Mouse (Mus musculus): Measurements from ENCODE around the gene Kif2a. TPM values are rescaled to one million over a fixed set of nuclear protein-coding genes. Genes with fewer than 3 reads are reported as not detected.
"Not testable (repeated sequence)": the region's sequence is repeated elsewhere in the genome, so short reads cannot be mapped to it uniquely, and the experiment has no call there.

Gene Kif2a
- polyA plus RNA-seq, 1 experiment from 2014 or later, result 29.0 TPM

DNA sequence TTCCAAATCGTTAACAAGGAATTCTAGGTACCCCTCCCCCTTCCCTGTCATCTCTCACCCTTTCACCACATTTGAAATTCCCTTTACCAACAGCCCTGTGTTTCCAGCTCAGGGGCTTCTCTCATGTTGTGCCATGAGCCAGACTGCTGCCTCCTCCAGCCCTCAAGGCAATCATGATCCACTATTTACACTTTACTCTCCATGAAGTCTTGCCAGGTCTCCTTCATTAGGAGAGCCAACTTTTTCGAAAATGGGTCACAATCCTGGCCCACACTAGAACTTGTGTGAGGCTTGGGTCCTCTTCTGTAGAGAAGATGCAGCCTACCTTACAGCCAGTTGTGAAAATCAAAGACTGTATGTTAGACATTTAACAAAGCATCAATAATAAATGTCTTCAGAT is 8.0 kb downstream of the Kif2a start:
- no peaks in the 10 kb centered on the region; the same call in 1 of the 2 replicates for H3K36me3 ChIP-seq
- ATAC-seq (ENCODE audit: insufficient number of reproducible peaks, low FRiP score, low TSS enrichment, low read depth), result no peak
- H3K27me3 ChIP-seq, result no peaks in the 10 kb centered on the region
- no peak overlapping the region for H3K9ac ChIP-seq
- H3K4me2 ChIP-seq (replicated peaks), result no peak overlapping the region
- H3K4me1 ChIP-seq, result no peaks in the 10 kb centered on the region
- H3K9me3 ChIP-seq (replicated peaks), result no peaks in the 10 kb centered on the region
- no peak overlapping the region for H3K27ac ChIP-seq (replicated peaks)
- WGBS, result 67% methylated on average over 2 of the region's 2 CpGs
- no peak overlapping the region for H3K4me3 ChIP-seq (replicated peaks)

DNA sequence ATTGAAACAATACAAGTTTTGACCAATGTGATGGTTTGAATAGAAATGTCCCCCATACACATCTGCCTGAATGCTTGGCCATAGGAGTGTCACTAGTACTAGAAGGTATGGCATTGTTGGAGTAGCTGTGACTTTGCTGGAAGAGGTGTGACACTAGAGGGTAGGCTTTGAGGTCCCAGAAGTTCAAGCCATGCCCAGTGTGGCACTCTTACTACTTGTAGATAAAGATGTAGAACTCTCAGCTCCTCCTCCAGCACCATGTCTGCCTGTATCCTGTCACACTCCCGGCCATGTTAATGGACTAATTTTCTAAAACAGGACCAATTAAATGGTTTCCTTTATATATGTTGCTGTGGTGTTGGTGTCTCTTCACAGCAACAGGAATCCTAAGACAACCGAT is 10.3 kb downstream of the Kif2a start:
- no peak overlapping the region for H3K4me2 ChIP-seq (replicated peaks)
- ATAC-seq (ENCODE audit: insufficient number of reproducible peaks, low FRiP score, low TSS enrichment, low read depth), result no peak
- H3K27me3 ChIP-seq, result no peaks in the 10 kb centered on the region
- H3K4me1 ChIP-seq, result no peaks in the 10 kb centered on the region
- H3K4me3 ChIP-seq (replicated peaks), result no peak overlapping the region
- H3K9me3 ChIP-seq (replicated peaks), result no peaks in the 10 kb centered on the region
- no peak overlapping the region for H3K27ac ChIP-seq (replicated peaks)
- 75% methylated on average over 2 of the region's 2 CpGs for WGBS
- H3K36me3 ChIP-seq, result no peaks in the 10 kb centered on the region
- no peak overlapping the region for H3K9ac ChIP-seq

DNA sequence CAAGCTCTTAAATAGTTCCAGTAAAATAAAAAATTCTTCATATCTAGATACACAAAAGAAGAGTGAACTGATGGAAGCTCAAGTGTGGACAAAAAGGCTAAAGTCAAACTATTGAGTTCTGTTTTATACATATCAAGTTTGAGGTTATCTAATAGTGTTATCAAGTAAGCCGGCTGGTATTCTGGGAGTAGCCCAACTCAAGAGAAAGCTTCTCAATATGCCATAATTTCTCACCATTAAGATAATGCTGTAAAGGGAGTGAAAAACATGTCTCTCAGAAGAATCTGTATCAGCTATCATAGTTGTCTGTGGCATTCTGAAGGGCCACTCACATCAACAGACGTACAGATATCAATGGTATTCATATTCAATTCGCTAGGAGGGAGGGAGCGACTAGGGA is 13.8 kb downstream of the Kif2a start:
- H3K4me3 ChIP-seq (replicated peaks), result no peak overlapping the region
- H3K36me3 ChIP-seq, result no peaks in the 10 kb centered on the region
- ATAC-seq (ENCODE audit: insufficient number of reproducible peaks, low FRiP score, low TSS enrichment, low read depth), result no peak
- H3K9me3 ChIP-seq (replicated peaks), result no peaks in the 10 kb centered on the region
- H3K4me2 ChIP-seq (replicated peaks), result no peak overlapping the region
- no peak overlapping the region for H3K27ac ChIP-seq (replicated peaks)
- H3K4me1 ChIP-seq, result no peaks in the 10 kb centered on the region
- H3K9ac ChIP-seq, result no peak overlapping the region
- 86% methylated on average over 4 of the region's 4 CpGs for WGBS
- H3K27me3 ChIP-seq, result no peaks in the 10 kb centered on the region

DNA sequence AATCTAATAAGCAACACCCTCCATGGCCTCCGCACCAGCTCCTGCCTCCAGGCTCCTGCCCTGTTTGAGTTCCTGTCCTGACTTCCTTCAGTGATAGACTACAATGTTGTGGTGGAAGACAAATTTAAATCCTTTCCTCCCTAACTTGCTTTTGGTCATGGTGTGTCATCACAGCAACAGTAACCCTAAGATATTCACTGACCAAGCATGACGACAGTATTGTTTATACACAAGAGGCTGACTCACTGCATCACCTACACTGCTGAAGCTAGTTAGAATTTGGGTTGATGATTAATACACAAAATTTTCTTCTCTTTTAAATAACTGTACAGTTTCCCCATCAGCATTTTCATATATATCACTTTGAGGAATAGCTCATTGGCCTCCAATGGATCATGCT is 18.7 kb downstream of the Kif2a start:
- H3K9ac ChIP-seq, result no peak overlapping the region
- no peak overlapping the region for H3K4me3 ChIP-seq (replicated peaks)
- ATAC-seq (ENCODE audit: insufficient number of reproducible peaks, low FRiP score, low TSS enrichment, low read depth), result no peak
- H3K9me3 ChIP-seq (replicated peaks), result no peaks in the 10 kb centered on the region
- H3K36me3 ChIP-seq, result no peaks in the 10 kb centered on the region
- H3K27ac ChIP-seq (replicated peaks), result no peak overlapping the region
- H3K4me1 ChIP-seq, result no peaks in the 10 kb centered on the region
- WGBS, result 78% methylated on average over 2 of the region's 2 CpGs
- H3K27me3 ChIP-seq, result no peaks in the 10 kb centered on the region
- no peak overlapping the region for H3K4me2 ChIP-seq (replicated peaks)

DNA sequence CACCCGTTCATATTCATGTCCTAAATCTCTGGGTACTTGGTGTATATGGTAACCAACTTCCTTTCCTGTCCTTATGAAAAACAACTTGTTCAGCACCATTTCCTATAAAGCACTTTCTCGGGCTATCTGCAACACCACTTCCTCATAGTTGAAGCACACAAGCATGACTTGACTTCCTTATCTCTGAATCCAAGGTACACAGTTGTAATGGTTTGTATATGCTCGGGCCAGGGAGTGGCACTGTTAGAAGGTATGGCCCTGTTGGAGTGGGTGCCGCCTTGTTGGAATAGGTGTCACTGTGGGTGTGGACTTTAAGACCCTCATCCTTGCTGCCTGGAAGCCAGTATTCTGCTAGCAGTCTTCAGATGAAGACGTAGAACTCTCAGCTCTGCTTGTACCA is 23.3 kb downstream of the Kif2a start:
- ATAC-seq (ENCODE audit: insufficient number of reproducible peaks, low FRiP score, low TSS enrichment, low read depth), result no peak
- no peaks in the 10 kb centered on the region for H3K4me1 ChIP-seq

DNA sequence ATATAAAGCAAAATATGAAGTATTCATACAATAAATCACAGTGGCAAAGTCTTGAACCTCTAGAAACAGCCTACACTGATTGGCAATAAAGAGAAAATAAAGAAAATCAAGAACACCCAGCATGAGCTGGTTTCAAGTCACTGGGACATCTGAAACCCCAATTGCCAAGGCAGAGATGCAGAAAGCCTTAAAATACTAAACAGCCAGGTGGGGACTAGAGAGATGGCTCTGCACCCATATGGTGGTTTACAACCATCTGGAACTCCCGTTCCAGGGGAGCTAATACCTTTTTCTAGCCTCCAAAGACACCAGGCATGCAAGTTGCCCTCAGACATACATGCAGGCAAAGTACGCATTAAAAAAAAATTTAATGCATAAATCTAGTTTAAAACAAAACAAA is 23.9 kb downstream of the Kif2a start:
- no peaks in the 10 kb centered on the region for H3K9me3 ChIP-seq (replicated peaks)
- no peak overlapping the region for H3K27ac ChIP-seq (replicated peaks)
- ATAC-seq (ENCODE audit: insufficient number of reproducible peaks, low FRiP score, low TSS enrichment, low read depth), result no peak
- H3K4me3 ChIP-seq (replicated peaks), result no peak overlapping the region
- no peaks in the 10 kb centered on the region for H3K4me1 ChIP-seq
- no peak overlapping the region for H3K9ac ChIP-seq
- no peak overlapping the region for H3K4me2 ChIP-seq (replicated peaks)
- 82% methylated on average over 2 of the region's 2 CpGs for WGBS
- no peaks in the 10 kb centered on the region for H3K27me3 ChIP-seq
- H3K36me3 ChIP-seq, result peaks cover 2% of the 10 kb centered on the region; the same call in 1 of the 2 replicates

More for the DNA sequence above, 23.3 kb downstream of the Kif2a start:
- Histone ChIP-seq H3K4me3 (replicated peaks) (no peak overlapping the region), H3K27ac (replicated peaks) (no peak overlapping the region), H3K27me3 (no peaks in the 10 kb centered on the region), H3K4me2 (replicated peaks) (no peak overlapping the region), H3K36me3 (no peaks in the 10 kb centered on the region), H3K9me3 (replicated peaks) (no peaks in the 10 kb centered on the region), H3K9ac (no peak overlapping the region)
- WGBS, result 84% methylated on average over 5 of the region's 5 CpGs

DNA sequence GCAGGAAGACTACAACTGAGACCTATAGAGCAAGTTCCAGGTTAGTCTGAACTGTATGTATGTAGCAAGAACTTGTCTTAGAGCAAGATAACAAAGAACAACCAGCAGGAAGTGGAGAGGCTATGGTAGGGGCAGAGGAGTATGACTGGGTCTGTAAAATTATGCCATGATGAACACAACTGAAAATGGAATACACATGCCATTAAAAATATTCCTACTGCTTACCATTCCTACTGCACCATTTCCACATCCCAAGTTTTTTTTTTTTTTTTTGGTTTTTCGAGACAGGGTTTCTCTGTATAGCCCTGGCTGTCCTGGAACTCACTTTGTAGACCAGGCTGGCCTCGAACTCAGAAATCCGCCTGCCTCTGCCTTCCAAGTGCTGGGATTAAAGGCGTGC is 24.4 kb downstream of the Kif2a start:
- H3K36me3 ChIP-seq; H3K9me3 ChIP-seq (replicated peaks); H3K4me3 ChIP-seq (replicated peaks); H3K27me3 ChIP-seq; H3K9ac ChIP-seq; H3K4me1 ChIP-seq; H3K27ac ChIP-seq (replicated peaks); H3K4me2 ChIP-seq (replicated peaks); ATAC-seq (ENCODE audit: insufficient number of reproducible peaks, low FRiP score, low TSS enrichment, low read depth): not testable (repeated sequence)
- WGBS, result 96% methylated on average over 4 of the region's 4 CpGs

DNA sequence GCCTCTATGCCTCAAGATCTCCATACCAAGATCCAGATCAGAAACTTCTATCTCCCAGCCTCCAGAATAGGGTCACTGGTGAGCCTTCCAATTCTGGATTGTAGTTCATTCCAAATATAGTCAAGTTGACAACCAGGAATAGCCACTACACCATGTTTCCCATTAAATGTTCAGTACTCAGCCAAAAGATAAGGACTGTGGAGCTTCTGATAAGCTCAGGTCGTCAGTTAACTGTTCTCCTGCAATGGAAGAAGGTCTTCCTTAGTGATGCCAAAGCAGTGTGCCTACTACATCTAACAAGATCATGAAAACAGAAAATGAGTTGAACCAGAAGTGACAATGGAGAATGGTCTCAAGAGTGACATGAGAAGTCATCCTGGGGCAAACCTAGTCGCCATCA is 25.0 kb downstream of the Kif2a start:
- Histone ChIP-seq H3K36me3 (peaks cover 13% of the 10 kb centered on the region; the same call in 1 of the 2 replicates), H3K27me3 (no peaks in the 10 kb centered on the region), H3K9ac (no peak overlapping the region), H3K4me2 (replicated peaks) (no peak overlapping the region), H3K9me3 (replicated peaks) (no peaks in the 10 kb centered on the region), H3K4me1 (no peaks in the 10 kb centered on the region), H3K4me3 (replicated peaks) (no peak overlapping the region), H3K27ac (replicated peaks) (no peak overlapping the region)
- no peak for ATAC-seq (ENCODE audit: insufficient number of reproducible peaks, low FRiP score, low TSS enrichment, low read depth)
- 92% methylated on average over 2 of the region's 2 CpGs for WGBS

DNA sequence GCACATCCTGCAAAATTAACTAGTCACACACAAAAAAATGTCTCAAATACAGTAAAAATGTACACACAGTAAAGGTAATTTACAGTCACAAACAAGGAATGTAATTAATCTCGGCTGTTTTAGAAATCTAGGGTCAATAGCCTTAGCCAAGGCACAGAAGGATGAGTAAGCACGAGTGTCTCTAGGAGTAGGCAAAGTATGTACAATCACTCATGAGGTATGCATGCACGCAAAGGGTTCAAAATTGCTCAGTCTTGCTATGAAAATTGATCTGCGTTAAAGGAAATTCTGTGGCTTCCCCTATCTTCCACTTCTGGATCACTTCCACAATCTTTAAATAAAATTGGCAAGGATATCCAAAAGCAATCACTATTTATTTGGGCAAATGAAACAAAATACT is 60.4 kb downstream of the Kif2a start:
- peaks cover 39% of the 10 kb centered on the region for H3K36me3 ChIP-seq
- no peaks in the 10 kb centered on the region for H3K4me1 ChIP-seq
- H3K9ac ChIP-seq, result no peak overlapping the region
- H3K27me3 ChIP-seq, result no peaks in the 10 kb centered on the region
- H3K9me3 ChIP-seq (replicated peaks), result no peaks in the 10 kb centered on the region
- no peak for ATAC-seq (ENCODE audit: insufficient number of reproducible peaks, low FRiP score, low TSS enrichment, low read depth)
- no peak overlapping the region for H3K4me2 ChIP-seq (replicated peaks)
- 82% methylated on average over 4 of the region's 4 CpGs for WGBS
- no peak overlapping the region for H3K27ac ChIP-seq (replicated peaks)
- no peak overlapping the region for H3K4me3 ChIP-seq (replicated peaks)

DNA sequence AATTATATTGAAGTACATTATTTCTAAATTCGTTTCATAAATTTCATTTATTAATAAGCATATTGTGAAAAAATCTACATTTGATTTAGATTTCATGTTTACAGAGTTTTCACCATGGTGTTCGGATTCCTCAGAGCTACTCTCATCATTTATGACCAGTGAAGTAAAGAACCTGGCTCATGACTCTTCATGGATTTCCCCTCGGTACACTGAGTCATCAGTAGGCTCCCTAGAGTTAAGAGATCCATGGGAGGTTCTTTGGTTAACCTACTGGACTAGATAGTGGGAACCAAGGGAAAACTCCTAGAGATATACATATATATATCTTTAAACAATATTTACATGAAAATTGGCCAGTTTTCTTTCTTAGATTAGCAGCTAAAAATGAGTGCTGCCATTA is 61.4 kb downstream of the Kif2a start:
- H3K36me3 ChIP-seq, result peaks cover 46% of the 10 kb centered on the region
- no peaks in the 10 kb centered on the region for H3K27me3 ChIP-seq
- no peak overlapping the region for H3K27ac ChIP-seq (replicated peaks)
- ATAC-seq (ENCODE audit: insufficient number of reproducible peaks, low FRiP score, low TSS enrichment, low read depth), result no peak
- WGBS, result 85% methylated on average over 3 of the region's 3 CpGs
- H3K4me3 ChIP-seq (replicated peaks), result no peak overlapping the region
- H3K9ac ChIP-seq, result no peak overlapping the region
- no peak overlapping the region for H3K4me2 ChIP-seq (replicated peaks)
- H3K4me1 ChIP-seq, result no peaks in the 10 kb centered on the region
- no peaks in the 10 kb centered on the region for H3K9me3 ChIP-seq (replicated peaks)

DNA sequence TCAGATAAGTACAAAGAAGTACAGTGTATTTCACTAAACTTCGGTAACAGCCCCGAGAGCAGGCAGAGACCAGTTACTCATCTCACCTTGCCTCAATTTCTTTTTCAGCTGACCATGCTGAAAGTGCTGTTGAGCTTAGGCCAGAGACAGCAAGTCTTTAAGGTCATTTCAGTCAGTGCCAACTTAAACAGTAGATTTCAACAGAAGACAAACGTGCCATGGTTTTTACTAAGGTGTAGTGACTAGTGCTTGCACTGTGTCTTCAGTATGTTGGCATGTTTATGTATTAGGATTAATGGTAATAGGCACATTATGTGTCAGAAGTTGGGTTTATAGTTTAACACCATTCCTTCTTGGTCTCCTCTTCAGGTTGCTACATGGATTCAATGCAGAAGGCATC is 63.6 kb downstream of the Kif2a start:
- Histone ChIP-seq H3K27me3 (no peaks in the 10 kb centered on the region), H3K4me3 (replicated peaks) (no peak overlapping the region), H3K9me3 (replicated peaks) (no peaks in the 10 kb centered on the region), H3K4me2 (replicated peaks) (no peak overlapping the region), H3K4me1 (no peaks in the 10 kb centered on the region), H3K36me3 (peaks cover 49% of the 10 kb centered on the region), H3K9ac (no peak overlapping the region), H3K27ac (replicated peaks) (no peak overlapping the region)
- no peak for ATAC-seq (ENCODE audit: insufficient number of reproducible peaks, low FRiP score, low TSS enrichment, low read depth)
- 90% methylated on average over 3 of the region's 3 CpGs for WGBS

DNA sequence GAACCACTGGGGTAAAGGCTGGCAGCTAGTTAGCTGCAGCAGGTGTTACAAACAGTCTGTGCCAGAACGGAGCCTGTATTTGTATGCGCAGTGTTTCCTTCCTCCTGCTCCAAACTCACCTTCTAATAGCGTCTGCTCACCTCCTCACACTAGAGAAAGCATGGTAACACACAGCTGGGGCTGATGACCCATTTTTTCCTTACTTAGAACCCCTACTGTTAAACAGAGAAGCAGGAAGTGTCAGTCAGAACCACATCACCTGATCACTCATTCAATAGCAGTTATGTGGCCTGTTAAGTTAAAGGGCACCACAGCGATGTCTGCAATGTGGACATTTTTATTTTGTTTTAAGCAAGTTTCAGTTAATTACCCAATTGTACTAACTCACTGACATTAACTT is 64.4 kb downstream of the Kif2a start:
- Histone ChIP-seq H3K27me3 (no peaks in the 10 kb centered on the region), H3K9me3 (replicated peaks) (no peaks in the 10 kb centered on the region), H3K4me1 (no peaks in the 10 kb centered on the region), H3K27ac (replicated peaks) (no peak overlapping the region), H3K4me3 (replicated peaks) (no peak overlapping the region), H3K4me2 (replicated peaks) (no peak overlapping the region), H3K9ac (no peak overlapping the region), H3K36me3 (peaks cover 53% of the 10 kb centered on the region)
- WGBS, result 86% methylated on average over 4 of the region's 4 CpGs
- ATAC-seq (ENCODE audit: insufficient number of reproducible peaks, low FRiP score, low TSS enrichment, low read depth), result no peak
